Mouse (Mus musculus): ENCODE measurements around the gene Fbxl21. TPM values are rescaled to one million over a fixed set of nuclear protein-coding genes. Genes with fewer than 3 reads are reported as not detected.
A peak's percentile ranks its signal among the peaks of the same experiment; 100 is the strongest.

Gene Fbxl21
- polyA plus RNA-seq, 1 experiment from 2014 or later, result 2.7 TPM

GRCm38 (mm10) chr13:56563075-56563474, 40.8 kb downstream of the Fbxl21 start:
- no peak overlapping the region for H3K27ac ChIP-seq

GRCm38 (mm10) chr13:56566336-56566735, 44.1 kb downstream of the Fbxl21 start:
- TF ChIP-seq CTCF (IDR thresholded peaks at IDR 0.05; ENCODE audit: low read depth), result no peak
- WGBS, result 29% methylated on average over 10 of the region's 10 CpGs
- no peak overlapping the region for H3K27ac ChIP-seq

More at GRCm38 (mm10) chr13:56563075-56563474, 40.8 kb downstream of the Fbxl21 start:
- 37% methylated on average over 6 of the region's 6 CpGs for WGBS
- Histone ChIP-seq H3K9me3 (replicated peaks; ENCODE audit: low read length) (no peaks in the 10 kb centered on the region), H3K27me3 (ENCODE audit: insufficient read depth, low read length) (no peaks in the 10 kb centered on the region), H3K4me3 (replicated peaks; ENCODE audit: low read depth, low read length) (no peak overlapping the region), H3K4me1 (replicated peaks; ENCODE audit: insufficient read depth, low read length) (no peaks in the 10 kb centered on the region), H3K36me3 (ENCODE audit: insufficient read depth, low read length) (no peaks in the 10 kb centered on the region), H3K9ac (ENCODE audit: low read depth, low read length) (no peak overlapping the region), H3K4me2 (ENCODE audit: low read length) (no peak overlapping the region)
- ATAC-seq (replicated peaks; ENCODE audit: low FRiP score, low read depth) (no peak), DNase-seq (ENCODE audit: low spot score) (peak; percentile 74)
- peak; percentile 73 for TF ChIP-seq CTCF (IDR thresholded peaks at IDR 0.05; ENCODE audit: low read depth)

GRCm38 (mm10) chr13:56571645-56572044, 49.4 kb downstream of the Fbxl21 start:
- 62% methylated on average over 8 of the region's 8 CpGs for WGBS
- no peak overlapping the region for H3K27ac ChIP-seq
- ATAC-seq (replicated peaks; ENCODE audit: low FRiP score, low read depth), result no peak

More at GRCm38 (mm10) chr13:56566336-56566735, 44.1 kb downstream of the Fbxl21 start:
- ATAC-seq (replicated peaks; ENCODE audit: low FRiP score, low read depth), result no peak
- no peak overlapping the region for H3K9ac ChIP-seq (ENCODE audit: low read depth, low read length)
- H3K4me2 ChIP-seq (ENCODE audit: low read length), result no peak overlapping the region
- H3K27me3 ChIP-seq (ENCODE audit: insufficient read depth, low read length), result no peaks in the 10 kb centered on the region
- H3K9me3 ChIP-seq (replicated peaks; ENCODE audit: low read length), result no peaks in the 10 kb centered on the region
- H3K4me1 ChIP-seq (replicated peaks; ENCODE audit: insufficient read depth, low read length), result no peaks in the 10 kb centered on the region
- no peak overlapping the region for H3K4me3 ChIP-seq (replicated peaks; ENCODE audit: low read depth, low read length)
- peak; percentile 72 for DNase-seq (ENCODE audit: low spot score)
- no peaks in the 10 kb centered on the region for H3K36me3 ChIP-seq (ENCODE audit: insufficient read depth, low read length)

GRCm38 (mm10) chr13:56575074-56575473, 52.8 kb downstream of the Fbxl21 start:
- no peak overlapping the region for H3K4me3 ChIP-seq (replicated peaks; ENCODE audit: low read depth, low read length)
- no peak overlapping the region for H3K9ac ChIP-seq (ENCODE audit: low read depth, low read length)
- no peaks in the 10 kb centered on the region for H3K9me3 ChIP-seq (replicated peaks; ENCODE audit: low read length)
- WGBS, result 82% methylated on average over 4 of the region's 4 CpGs
- no peaks in the 10 kb centered on the region for H3K4me1 ChIP-seq (replicated peaks; ENCODE audit: insufficient read depth, low read length)
- no peak for TF ChIP-seq CTCF (IDR thresholded peaks at IDR 0.05; ENCODE audit: low read depth)
- no peak for ATAC-seq (replicated peaks; ENCODE audit: low FRiP score, low read depth)
- no peak overlapping the region for H3K27ac ChIP-seq
- H3K4me2 ChIP-seq (ENCODE audit: low read length), result no peak overlapping the region
- no peaks in the 10 kb centered on the region for H3K27me3 ChIP-seq (ENCODE audit: insufficient read depth, low read length)
- no peaks in the 10 kb centered on the region for H3K36me3 ChIP-seq (ENCODE audit: insufficient read depth, low read length)
- DNase-seq (ENCODE audit: low spot score), result no peak

More at GRCm38 (mm10) chr13:56571645-56572044, 49.4 kb downstream of the Fbxl21 start:
- no peaks in the 10 kb centered on the region for H3K4me1 ChIP-seq (replicated peaks; ENCODE audit: insufficient read depth, low read length)
- H3K9ac ChIP-seq (ENCODE audit: low read depth, low read length), result no peak overlapping the region
- no peaks in the 10 kb centered on the region for H3K36me3 ChIP-seq (ENCODE audit: insufficient read depth, low read length)
- H3K27me3 ChIP-seq (ENCODE audit: insufficient read depth, low read length), result no peaks in the 10 kb centered on the region
- no peak overlapping the region for H3K4me2 ChIP-seq (ENCODE audit: low read length)
- no peaks in the 10 kb centered on the region for H3K9me3 ChIP-seq (replicated peaks; ENCODE audit: low read length)
- no peak for DNase-seq (ENCODE audit: low spot score)
- H3K4me3 ChIP-seq (replicated peaks; ENCODE audit: low read depth, low read length), result no peak overlapping the region
- TF ChIP-seq CTCF (IDR thresholded peaks at IDR 0.05; ENCODE audit: low read depth), result no peak

- DNase-seq (ENCODE audit: low spot score) (peak; percentile 89), ATAC-seq (replicated peaks; ENCODE audit: low FRiP score, low read depth) (no peak; the same call in 1 of the 2 replicates)
- Histone ChIP-seq H3K4me2 (ENCODE audit: low read length) (no peak overlapping the region), H3K36me3 (ENCODE audit: insufficient read depth, low read length) (no peaks in the 10 kb centered on the region), H3K27me3 (ENCODE audit: insufficient read depth, low read length) (no peaks in the 10 kb centered on the region), H3K4me3 (replicated peaks; ENCODE audit: low read depth, low read length) (no peak overlapping the region), H3K9ac (ENCODE audit: low read depth, low read length) (no peak overlapping the region), H3K4me1 (replicated peaks; ENCODE audit: insufficient read depth, low read length) (no peaks in the 10 kb centered on the region), H3K9me3 (replicated peaks; ENCODE audit: low read length) (no peaks in the 10 kb centered on the region), H3K27ac (peak overlapping the region; percentile 80)
- peak; percentile 89 for TF ChIP-seq CTCF (IDR thresholded peaks at IDR 0.05; ENCODE audit: low read depth)
- WGBS, result 37% methylated on average over 12 of the region's 12 CpGs
Measured at GRCm38 (mm10) chr13:56575701-56576321, 53.5 kb downstream of the Fbxl21 start.

- 67% methylated on average over 5 of the region's 5 CpGs for WGBS
- ATAC-seq (replicated peaks; ENCODE audit: low FRiP score, low read depth) (no peak), DNase-seq (ENCODE audit: low spot score) (no peak)
- Histone ChIP-seq H3K4me1 (replicated peaks; ENCODE audit: insufficient read depth, low read length) (peaks cover 9% of the 10 kb centered on the region), H3K4me2 (ENCODE audit: low read length) (no peak overlapping the region), H3K4me3 (replicated peaks; ENCODE audit: low read depth, low read length) (no peak overlapping the region), H3K36me3 (ENCODE audit: insufficient read depth, low read length) (no peaks in the 10 kb centered on the region), H3K27ac (no peak overlapping the region), H3K9ac (ENCODE audit: low read depth, low read length) (no peak overlapping the region), H3K9me3 (replicated peaks; ENCODE audit: low read length) (no peaks in the 10 kb centered on the region), H3K27me3 (ENCODE audit: insufficient read depth, low read length) (no peaks in the 10 kb centered on the region)
- peak; percentile 48; the same call in 1 of the 2 replicates for TF ChIP-seq CTCF (IDR thresholded peaks at IDR 0.05; ENCODE audit: low read depth)
Measured at GRCm38 (mm10) chr13:56578097-56578496, 55.8 kb downstream of the Fbxl21 start.

All from kidney, postnatal 0 days (tissue).